Mouse (Mus musculus): Measurements from ENCODE around the gene Dach1. TPM values are rescaled to one million over a fixed set of nuclear protein-coding genes. Genes with fewer than 3 reads are reported as not detected.

Gene Dach1
- total and polyA plus RNA-seq, 3 experiments = not detected

DNA sequence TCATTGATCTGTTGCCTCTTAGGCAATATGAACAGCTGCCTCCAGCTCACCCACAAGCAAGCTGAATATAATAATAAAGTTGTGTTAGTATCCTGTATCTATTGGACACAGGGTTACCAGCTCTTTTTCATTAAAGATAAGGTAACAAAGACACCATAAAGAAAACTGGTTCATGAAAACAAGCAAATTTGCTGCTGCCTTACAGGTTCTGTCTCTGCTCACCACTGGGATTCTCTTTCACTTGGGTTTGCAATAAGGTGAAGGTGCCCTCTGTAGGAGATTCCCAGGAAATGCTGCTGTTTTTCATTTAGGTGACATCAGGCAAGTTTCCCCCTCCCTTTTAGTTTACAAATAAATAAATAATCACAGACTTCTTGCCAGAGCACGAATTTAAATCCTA lies 12.0 kb upstream of the Dach1 start:
- dilution Hi-C loops (cut with MboI; ENCODE audit: extremely low pct_ligation_motif_present, extremely low pct_unique_long_range_greater_than_20kb, low sequenced_read_pairs) = no loop called here
- Histone ChIP-seq H3K9ac (ENCODE audit: insufficient read depth, low read depth) (no peak overlapping the region), H3K9me3 (replicated peaks; ENCODE audit: low read length) (peaks cover 34% of the 10 kb centered on the region), H3K36me3 (replicated peaks in 1 of 2; ENCODE audit: control insufficient read depth in 1 of 2, insufficient read depth in 1 of 2, low read length in 1 of 2) (no peaks in the 10 kb centered on the region), H3K4me2 (ENCODE audit: insufficient read depth, low read depth, poor library complexity, severe bottlenecking) (no peak overlapping the region), H3K4me3 (replicated peaks in 1 of 3; ENCODE audit: low read depth in 2 of 3, low read length in 2 of 3, poor library complexity in 1 of 3) (no peak overlapping the region), H3K79me2 (replicated peaks; ENCODE audit: control insufficient read depth, extremely low read depth, insufficient read depth, poor library complexity, severe bottlenecking) (no peaks in the 10 kb centered on the region), H3K27me3 (replicated peaks) (no peaks in the 10 kb centered on the region), H3K4me1 (ENCODE audit: control insufficient read depth in 1 of 2, insufficient read depth in 2 of 2) (no peaks in the 10 kb centered on the region), H3K27ac (ENCODE audit: insufficient read depth, low read depth) (no peak overlapping the region)
- TF ChIP-seq BHLHE40 (IDR thresholded peaks at IDR 0.05; ENCODE audit: low read depth, low read length) (no peak), MYC (IDR thresholded peaks at IDR 0.05; ENCODE audit: low read depth, low read length) (no peak), KAT2A (IDR thresholded peaks at IDR 0.05; ENCODE audit: insufficient replicate concordance, low read length) (no peak), POLR2AphosphoS2 (IDR thresholded peaks at IDR 0.05; ENCODE audit: low read depth, low read length) (no peak), NELFE (IDR thresholded peaks at IDR 0.05; ENCODE audit: low read depth, low read length) (no peak), MXI1 (IDR thresholded peaks at IDR 0.05; ENCODE audit: low read depth, low read length) (no peak), SIN3A (IDR thresholded peaks at IDR 0.05; ENCODE audit: low read length) (no peak), ZKSCAN1 (IDR thresholded peaks at IDR 0.05; ENCODE audit: borderline replicate concordance, low read depth, low read length) (no peak), ZNF384 (IDR thresholded peaks at IDR 0.05; ENCODE audit: low read depth, low read length) (no peak), CTCF (conservative IDR thresholded peaks at IDR 0.05 in 1 of 2, IDR thresholded peaks at IDR 0.05 in 1 of 2; ENCODE audit: low read depth in 2 of 2, low read length in 2 of 2) (no peak)
- in situ Hi-C loops (cut with MboI; ENCODE audit: low pct_ligation_motif_present, low pct_unique_long_range_greater_than_20kb, low sequenced_read_pairs) = no loop called here
- no peak for DNase-seq (ENCODE audit: extremely low read depth)

DNA sequence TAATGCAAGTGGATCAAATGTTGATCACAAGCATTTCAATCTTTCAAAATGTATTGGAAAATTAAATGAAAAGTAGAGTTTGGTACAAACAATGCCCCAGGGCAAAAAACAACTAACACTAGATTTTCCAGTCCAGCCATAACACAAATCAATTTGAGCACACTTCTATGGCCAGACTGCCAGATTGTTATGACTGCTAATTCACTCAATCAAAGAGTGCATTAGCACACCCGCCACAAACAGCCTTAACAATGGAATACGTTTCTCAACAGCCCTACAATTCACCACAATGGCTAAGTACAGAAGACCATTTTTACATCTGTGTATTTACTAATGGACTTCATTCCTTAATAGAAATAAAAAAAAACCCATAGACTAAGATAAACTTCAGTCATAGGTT lies 4.3 kb upstream of the Dach1 start:
- no peak for DNase-seq (ENCODE audit: extremely low read depth)
- H3K9ac ChIP-seq (ENCODE audit: insufficient read depth, low read depth) = no peak overlapping the region
- no peak overlapping the region for H3K4me3 ChIP-seq (replicated peaks in 1 of 3; ENCODE audit: low read depth in 2 of 3, low read length in 2 of 3, poor library complexity in 1 of 3)
- peaks cover 38% of the 10 kb centered on the region for H3K9me3 ChIP-seq (replicated peaks; ENCODE audit: low read length)
- H3K27me3 ChIP-seq (replicated peaks) = no peaks in the 10 kb centered on the region
- H3K27ac ChIP-seq (ENCODE audit: insufficient read depth, low read depth) = no peak overlapping the region
- no peak overlapping the region for H3K4me2 ChIP-seq (ENCODE audit: insufficient read depth, low read depth, poor library complexity, severe bottlenecking)
- no peak for TF ChIP-seq RCOR1 (conservative IDR thresholded peaks at IDR 0.05; ENCODE audit: low read depth, low read length)
- TF ChIP-seq EP300 (IDR thresholded peaks at IDR 0.05; ENCODE audit: low read length) = no peak
- H3K4me1 ChIP-seq (ENCODE audit: control insufficient read depth in 1 of 2, insufficient read depth in 2 of 2) = no peaks in the 10 kb centered on the region
- H3K79me2 ChIP-seq (replicated peaks; ENCODE audit: control insufficient read depth, extremely low read depth, insufficient read depth, poor library complexity, severe bottlenecking) = no peaks in the 10 kb centered on the region
- in situ Hi-C loops (cut with MboI; ENCODE audit: low pct_ligation_motif_present, low pct_unique_long_range_greater_than_20kb, low sequenced_read_pairs) = no loop called here
- no peaks in the 10 kb centered on the region for H3K36me3 ChIP-seq (replicated peaks in 1 of 2; ENCODE audit: control insufficient read depth in 1 of 2, insufficient read depth in 1 of 2, low read length in 1 of 2)
- dilution Hi-C loops (cut with MboI; ENCODE audit: extremely low pct_ligation_motif_present, extremely low pct_unique_long_range_greater_than_20kb, low sequenced_read_pairs) = no loop called here

DNA sequence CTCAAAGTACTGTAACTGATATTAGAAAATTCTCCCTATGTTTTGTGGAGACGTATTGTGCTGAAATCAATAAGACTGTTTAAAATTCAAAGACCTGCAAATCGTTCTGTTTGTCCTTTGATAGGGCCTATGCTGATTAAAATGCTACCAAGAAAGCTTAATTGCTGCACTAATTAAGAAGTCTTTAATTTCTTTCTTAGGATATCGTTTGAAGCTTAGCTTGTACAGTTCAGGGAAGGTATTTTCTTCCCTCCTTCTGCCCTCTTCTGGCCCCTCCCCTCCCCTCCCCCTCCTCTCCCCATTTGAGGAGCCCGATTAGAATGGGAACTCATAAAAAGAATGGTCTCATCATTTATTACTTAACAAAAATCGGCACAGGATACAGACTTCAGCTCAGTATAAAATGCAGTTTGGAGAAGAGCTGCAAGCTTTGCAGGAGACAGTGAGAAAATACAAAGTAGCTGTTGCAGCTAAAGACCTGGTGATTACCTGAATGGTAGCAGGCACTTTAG lies 2.9 kb upstream of the Dach1 start:
- in situ Hi-C loops (cut with MboI; ENCODE audit: low pct_ligation_motif_present, low pct_unique_long_range_greater_than_20kb, low sequenced_read_pairs) (no loop called here), dilution Hi-C loops (cut with MboI; ENCODE audit: extremely low pct_ligation_motif_present, extremely low pct_unique_long_range_greater_than_20kb, low sequenced_read_pairs) (no loop called here)
- Histone ChIP-seq H3K79me2 (replicated peaks; ENCODE audit: control insufficient read depth, extremely low read depth, insufficient read depth, poor library complexity, severe bottlenecking) (no peaks in the 10 kb centered on the region), H3K4me2 (ENCODE audit: insufficient read depth, low read depth, poor library complexity, severe bottlenecking) (no peak overlapping the region), H3K4me1 (ENCODE audit: control insufficient read depth in 1 of 2, insufficient read depth in 2 of 2) (no peaks in the 10 kb centered on the region), H3K4me3 (replicated peaks in 1 of 3; ENCODE audit: low read depth in 2 of 3, low read length in 2 of 3, poor library complexity in 1 of 3) (no peak overlapping the region), H3K9ac (ENCODE audit: insufficient read depth, low read depth) (no peak overlapping the region), H3K27me3 (replicated peaks) (no peaks in the 10 kb centered on the region), H3K36me3 (replicated peaks in 1 of 2; ENCODE audit: control insufficient read depth in 1 of 2, insufficient read depth in 1 of 2, low read length in 1 of 2) (no peaks in the 10 kb centered on the region), H3K27ac (ENCODE audit: insufficient read depth, low read depth) (no peak overlapping the region), H3K9me3 (replicated peaks; ENCODE audit: low read length) (peaks cover 42% of the 10 kb centered on the region)
- DNase-seq (ENCODE audit: extremely low read depth) = no peak
- TF ChIP-seq RCOR1 (conservative IDR thresholded peaks at IDR 0.05; ENCODE audit: low read depth, low read length) = no peak
- TF ChIP-seq ZKSCAN1 (IDR thresholded peaks at IDR 0.05; ENCODE audit: borderline replicate concordance, low read depth, low read length) = no peak
- TF ChIP-seq PAX5 (IDR thresholded peaks at IDR 0.05; ENCODE audit: low read length) = no peak
- TF ChIP-seq RAD21 (IDR thresholded peaks at IDR 0.05; ENCODE audit: low read depth, low read length) = no peak
- TF ChIP-seq CTCF (conservative IDR thresholded peaks at IDR 0.05 in 1 of 2, IDR thresholded peaks at IDR 0.05 in 1 of 2; ENCODE audit: low read depth in 2 of 2, low read length in 2 of 2) = no peak
- TF ChIP-seq CHD2 (IDR thresholded peaks at IDR 0.05; ENCODE audit: low read length) = no peak
- no peak for TF ChIP-seq ETS1 (conservative IDR thresholded peaks at IDR 0.05; ENCODE audit: low read depth, low read length)
- no peak for TF ChIP-seq NELFE (IDR thresholded peaks at IDR 0.05; ENCODE audit: low read depth, low read length)
- TF ChIP-seq ZC3H11A (IDR thresholded peaks at IDR 0.05; ENCODE audit: low read depth, low read length) = no peak
- TF ChIP-seq KAT2A (IDR thresholded peaks at IDR 0.05; ENCODE audit: insufficient replicate concordance, low read length) = no peak
- TF ChIP-seq UBTF (IDR thresholded peaks at IDR 0.05; ENCODE audit: low read depth, low read length) = no peak
- no peak for TF ChIP-seq IRF4 (IDR thresholded peaks at IDR 0.05; ENCODE audit: low read depth, low read length)
- no peak for TF ChIP-seq TCF12 (IDR thresholded peaks at IDR 0.05; ENCODE audit: low read depth, low read length)
- no peak for TF ChIP-seq CHD1 (IDR thresholded peaks at IDR 0.05; ENCODE audit: low read depth, low read length)
- no peak for TF ChIP-seq JUND (conservative IDR thresholded peaks at IDR 0.05; ENCODE audit: low read depth, low read length)
- no peak for TF ChIP-seq MAFK (IDR thresholded peaks at IDR 0.05; ENCODE audit: insufficient replicate concordance, low read length)
- TF ChIP-seq SIN3A (IDR thresholded peaks at IDR 0.05; ENCODE audit: low read length) = no peak
- TF ChIP-seq E2F4 (IDR thresholded peaks at IDR 0.05; ENCODE audit: insufficient replicate concordance, low read depth, low read length) = no peak
- TF ChIP-seq MAX (IDR thresholded peaks at IDR 0.05; ENCODE audit: low read length) = no peak
